Mouse (Mus musculus): Measurements from ENCODE around the gene Efna4. TPM values are rescaled to one million over a fixed set of nuclear protein-coding genes. Genes with fewer than 3 reads are reported as not detected.
A peak's percentile ranks its signal among the peaks of the same experiment; 100 is the strongest.

Efna4 gene
- polyA plus RNA-seq, 1 experiment from 2014 or later: 9.9 TPM

GRCm38 (mm10) chr3:89327371-89327870, 10.4 kb downstream of the Efna4 start:
- Histone ChIP-seq H3K9ac (no peak overlapping the region), H3K27me3 (replicated peaks) (peaks cover 59% of the 10 kb centered on the region), H3K9me3 (no peaks in the 10 kb centered on the region), H3K36me3 (no peaks in the 10 kb centered on the region), H3K27ac (replicated peaks) (no peak overlapping the region), H3K4me3 (no peak overlapping the region), H3K4me1 (peaks cover 18% of the 10 kb centered on the region), H3K4me2 (no peak overlapping the region)
- 61% methylated on average over 9 of the region's 9 CpGs for WGBS
- ATAC-seq (ENCODE audit: extremely low read depth, insufficient number of reproducible peaks, low FRiP score, low TSS enrichment): no peak

GRCm38 (mm10) chr3:89325882-89326281, 11.9 kb downstream of the Efna4 start:
- H3K27me3 ChIP-seq (replicated peaks): peaks cover 63% of the 10 kb centered on the region
- no peaks in the 10 kb centered on the region for H3K9me3 ChIP-seq
- no peaks in the 10 kb centered on the region for H3K36me3 ChIP-seq
- 79% methylated on average over 8 of the region's 8 CpGs for WGBS
- H3K4me3 ChIP-seq: no peak overlapping the region
- H3K4me1 ChIP-seq: peaks cover 30% of the 10 kb centered on the region
- no peak overlapping the region for H3K4me2 ChIP-seq
- H3K27ac ChIP-seq (replicated peaks): no peak overlapping the region
- no peak overlapping the region for H3K9ac ChIP-seq
- no peak for ATAC-seq (ENCODE audit: extremely low read depth, insufficient number of reproducible peaks, low FRiP score, low TSS enrichment)

- Histone ChIP-seq H3K36me3 (no peaks in the 10 kb centered on the region), H3K4me1 (peaks cover 38% of the 10 kb centered on the region), H3K27ac (replicated peaks) (no peak within 1 kb of the TSS), H3K9ac (peak within 1 kb of the TSS; percentile 80), H3K4me3 (peak within 1 kb of the TSS; percentile 70), H3K27me3 (replicated peaks) (peaks cover 71% of the 10 kb centered on the region), H3K4me2 (peak within 1 kb of the TSS; percentile 99), H3K9me3 (no peaks in the 10 kb centered on the region)
- under 1% methylated on average over 50 of the region's 53 CpGs for WGBS
- peak; percentile 28; the same call in 1 of the 2 replicates for ATAC-seq (ENCODE audit: extremely low read depth, insufficient number of reproducible peaks, low FRiP score, low TSS enrichment)
These were observed 15.2 kb downstream of the Efna4 start, which contains the start of gene Efna3 for GRCm38 (mm10) chr3:89322514-89323165. TSS of gene Efna3 (minus strand) at chr3:89322965.

GRCm38 (mm10) chr3:89322131-89322500, 15.7 kb downstream of the Efna4 start:
- Histone ChIP-seq H3K27ac (replicated peaks) (no peak overlapping the region), H3K4me3 (peak overlapping the region; percentile 70), H3K9me3 (no peaks in the 10 kb centered on the region), H3K36me3 (no peaks in the 10 kb centered on the region), H3K4me2 (peak overlapping the region; percentile 99), H3K4me1 (peaks cover 38% of the 10 kb centered on the region), H3K9ac (peak overlapping the region; percentile 80), H3K27me3 (replicated peaks) (peaks cover 72% of the 10 kb centered on the region)
- WGBS: 1% methylated on average over 14 of the region's 14 CpGs
- ATAC-seq (ENCODE audit: extremely low read depth, insufficient number of reproducible peaks, low FRiP score, low TSS enrichment): no peak

DNA sequence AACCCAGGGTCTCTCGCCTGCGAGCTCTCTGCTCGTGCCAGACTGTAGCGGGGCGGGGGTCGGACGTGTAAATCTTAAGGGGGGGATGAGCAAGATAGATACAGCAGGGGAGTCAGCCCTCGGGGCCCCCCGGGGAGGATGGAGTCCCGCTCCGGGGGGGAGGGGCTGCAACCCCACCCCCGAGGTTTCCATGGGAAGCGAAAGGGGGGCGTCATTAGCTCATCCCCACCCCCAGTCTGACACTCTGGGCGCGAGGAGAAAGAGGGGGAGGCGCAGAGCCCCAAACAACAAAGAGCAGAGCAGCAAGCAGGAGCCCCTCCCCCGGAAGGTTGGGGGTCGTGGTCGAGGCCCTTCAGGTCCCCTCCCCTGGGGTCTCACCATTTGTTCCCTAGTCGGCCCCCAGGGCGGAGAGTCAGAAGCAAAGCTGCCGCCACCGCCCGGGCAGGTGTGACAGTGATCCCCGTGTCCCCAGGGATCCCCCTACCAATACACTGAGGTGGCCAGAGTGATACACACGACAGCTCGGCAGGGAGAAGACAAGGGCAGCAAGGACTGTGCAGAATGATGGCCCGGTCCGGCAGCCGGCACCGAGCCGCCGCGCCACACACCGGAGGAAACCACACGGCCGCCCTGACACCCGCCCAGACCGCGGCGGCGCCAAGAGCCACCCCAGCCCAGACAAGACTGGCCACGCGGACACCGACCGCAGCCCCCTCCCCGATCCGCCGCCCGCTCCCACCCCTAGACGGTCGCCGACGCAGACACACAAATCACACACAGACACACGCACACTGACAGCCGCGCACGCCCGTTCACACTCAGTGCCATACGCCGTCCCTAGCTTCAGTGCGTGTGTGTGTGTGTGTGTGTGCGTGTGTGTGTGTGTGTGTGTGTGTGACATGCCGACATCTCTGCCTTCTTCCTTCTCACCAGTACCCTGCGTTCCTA, 16.4 kb downstream of the Efna4 start:
- Histone ChIP-seq H3K4me1 (peaks cover 40% of the 10 kb centered on the region), H3K27ac (replicated peaks) (no peak overlapping the region), H3K36me3 (no peaks in the 10 kb centered on the region), H3K27me3 (replicated peaks) (peaks cover 77% of the 10 kb centered on the region), H3K4me3 (peak overlapping the region; percentile 70), H3K4me2 (peak overlapping the region; percentile 99), H3K9me3 (no peaks in the 10 kb centered on the region), H3K9ac (peak overlapping the region; percentile 80)
- under 1% methylated on average over 64 of the region's 66 CpGs for WGBS
- no peak for ATAC-seq (ENCODE audit: extremely low read depth, insufficient number of reproducible peaks, low FRiP score, low TSS enrichment)

DNA sequence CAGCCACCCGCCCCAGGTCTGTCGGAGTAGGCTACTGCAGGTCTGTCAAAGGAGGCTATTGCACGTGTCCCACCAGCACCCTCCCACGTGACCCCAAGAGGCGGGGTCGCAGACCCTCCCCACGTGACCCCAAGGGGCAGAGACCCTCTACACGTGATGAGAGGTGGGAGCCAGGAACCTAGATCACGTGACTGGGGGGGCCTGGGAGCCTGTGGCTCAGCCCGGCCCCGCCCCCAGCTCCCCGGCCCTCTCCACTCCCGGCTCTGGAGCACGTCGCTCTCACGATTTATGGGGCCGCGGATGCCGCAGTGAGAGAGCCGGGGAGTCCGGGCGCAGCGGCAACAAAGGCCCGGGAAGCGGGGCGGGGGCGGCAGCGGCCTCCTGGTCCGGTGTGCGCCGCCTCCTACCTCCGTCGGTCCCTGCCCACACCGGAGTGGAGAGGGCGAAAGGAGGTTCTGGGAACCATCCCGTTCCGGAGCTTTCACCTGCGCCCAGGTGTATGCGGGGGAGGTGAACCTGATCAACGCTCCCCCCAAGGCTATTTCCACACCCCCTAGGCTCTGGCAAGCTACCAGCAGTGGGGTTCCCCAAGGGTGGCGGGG, 17.1 kb downstream of the Efna4 start:
- Histone ChIP-seq H3K4me2 (peak overlapping the region; percentile 99), H3K4me3 (peak overlapping the region; percentile 70), H3K9ac (peak overlapping the region; percentile 80), H3K9me3 (no peaks in the 10 kb centered on the region), H3K27ac (replicated peaks) (no peak overlapping the region), H3K27me3 (replicated peaks) (peaks cover 84% of the 10 kb centered on the region), H3K4me1 (peaks cover 48% of the 10 kb centered on the region), H3K36me3 (no peaks in the 10 kb centered on the region)
- WGBS: under 1% methylated on average over 41 of the region's 41 CpGs
- no peak for ATAC-seq (ENCODE audit: extremely low read depth, insufficient number of reproducible peaks, low FRiP score, low TSS enrichment)

DNA sequence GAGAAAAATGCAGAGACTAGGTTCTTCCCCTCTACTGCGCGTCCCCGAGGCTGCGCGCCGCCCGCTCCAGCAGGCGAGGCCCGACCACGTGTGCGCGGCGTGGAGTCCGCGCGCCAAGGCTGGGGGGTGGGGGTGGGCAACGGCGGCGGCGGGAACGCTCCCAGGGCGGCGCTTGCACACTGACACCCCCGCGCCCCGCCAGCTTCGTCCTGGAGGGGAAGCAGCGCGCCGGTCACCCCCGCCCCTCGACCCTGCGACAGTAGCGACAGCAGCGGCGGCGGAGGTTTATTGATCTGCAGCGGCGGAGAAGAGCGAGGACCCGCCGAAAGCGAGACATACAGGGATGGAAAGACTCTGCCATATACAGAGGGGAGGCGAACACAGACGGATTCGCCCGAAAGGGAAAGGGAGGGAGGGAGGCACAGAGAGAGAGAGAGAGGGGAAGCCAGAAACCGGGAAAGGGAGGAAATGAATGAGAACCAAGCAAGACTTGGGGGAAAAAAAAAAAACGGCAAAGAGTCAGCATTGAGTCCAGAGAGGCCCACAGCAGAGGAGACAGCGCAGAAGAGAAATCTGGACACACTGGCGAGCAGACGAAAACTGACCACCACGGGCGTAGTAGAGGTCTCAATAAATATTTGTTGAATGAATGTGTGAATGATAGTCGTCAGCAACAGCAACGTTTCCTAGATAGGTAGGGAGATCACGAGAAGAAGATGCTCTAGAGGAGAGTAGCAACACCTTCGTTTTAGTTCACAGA, 18.1 kb downstream of the Efna4 start:
- no peak for ATAC-seq (ENCODE audit: extremely low read depth, insufficient number of reproducible peaks, low FRiP score, low TSS enrichment)
- Histone ChIP-seq H3K27ac (replicated peaks) (no peak overlapping the region), H3K36me3 (no peaks in the 10 kb centered on the region), H3K4me1 (peaks cover 57% of the 10 kb centered on the region), H3K27me3 (replicated peaks) (peaks cover 84% of the 10 kb centered on the region), H3K9ac (peak overlapping the region; percentile 67), H3K9me3 (no peaks in the 10 kb centered on the region), H3K4me3 (peak overlapping the region; percentile 70), H3K4me2 (peak overlapping the region; percentile 99)
- WGBS: 3% methylated on average over 53 of the region's 58 CpGs

- peak overlapping the region; percentile 67 for H3K9ac ChIP-seq
- H3K4me2 ChIP-seq: peak overlapping the region; percentile 99
- H3K36me3 ChIP-seq: no peaks in the 10 kb centered on the region
- peak overlapping the region; percentile 70 for H3K4me3 ChIP-seq
- H3K27ac ChIP-seq (replicated peaks): no peak overlapping the region
- peaks cover 64% of the 10 kb centered on the region for H3K4me1 ChIP-seq
- ATAC-seq (ENCODE audit: extremely low read depth, insufficient number of reproducible peaks, low FRiP score, low TSS enrichment): no peak
- H3K27me3 ChIP-seq (replicated peaks): peaks cover 82% of the 10 kb centered on the region
- 11% methylated on average over 21 of the region's 21 CpGs for WGBS
- H3K9me3 ChIP-seq: no peaks in the 10 kb centered on the region
These were observed 18.7 kb downstream of the Efna4 start for GRCm38 (mm10) chr3:89318971-89319590.

- 74% methylated on average over 8 of the region's 8 CpGs for WGBS
- no peak overlapping the region for H3K4me2 ChIP-seq
- H3K9ac ChIP-seq: no peak overlapping the region
- no peaks in the 10 kb centered on the region for H3K36me3 ChIP-seq
- H3K27me3 ChIP-seq (replicated peaks): peaks cover 74% of the 10 kb centered on the region
- H3K4me1 ChIP-seq: peaks cover 65% of the 10 kb centered on the region
- no peak overlapping the region for H3K4me3 ChIP-seq
- ATAC-seq (ENCODE audit: extremely low read depth, insufficient number of reproducible peaks, low FRiP score, low TSS enrichment): no peak
- no peaks in the 10 kb centered on the region for H3K9me3 ChIP-seq
- no peak overlapping the region for H3K27ac ChIP-seq (replicated peaks)
These were observed 19.5 kb downstream of the Efna4 start for GRCm38 (mm10) chr3:89318316-89318715.

- Histone ChIP-seq H3K4me2 (peak overlapping the region; percentile 25; the same call in 1 of the 2 replicates), H3K4me3 (no peak overlapping the region), H3K27ac (replicated peaks) (no peak overlapping the region), H3K36me3 (no peaks in the 10 kb centered on the region), H3K9ac (no peak overlapping the region), H3K27me3 (replicated peaks) (peaks cover 64% of the 10 kb centered on the region), H3K4me1 (peaks cover 61% of the 10 kb centered on the region), H3K9me3 (no peaks in the 10 kb centered on the region)
- no peak for ATAC-seq (ENCODE audit: extremely low read depth, insufficient number of reproducible peaks, low FRiP score, low TSS enrichment)
- WGBS: 53% methylated on average over 6 of the region's 6 CpGs
These were observed 20.6 kb downstream of the Efna4 start for GRCm38 (mm10) chr3:89317246-89317645.

Data from heart, embryonic 13.5 days (tissue).